Mouse (Mus musculus) G1E (cell line): ENCODE results near the gene Phf2. TPM values are rescaled to one million over a fixed set of nuclear protein-coding genes. Genes with fewer than 3 reads are reported as not detected.

ENCODE experiments used
- ATAC-seq: 2 replicates; pipeline ENCODE4 v1.8.0; 2016; ENCODE audit warnings: mild to moderate bottlenecking; ENCODE audit not compliant: insufficient number of reproducible peaks, poor library complexity, low FRiP score, severe bottlenecking; ENCODE audit errors: extremely low read depth
- DNase-seq: peaks from one replicate; pipeline ENCODE4 v3.0.0; 2012; ENCODE audit warnings: low spot score
- H3K27me3 ChIP-seq: 2 replicates; pipeline ENCODE4 v1.6.1; 2012; ENCODE audit warnings: mild to moderate bottlenecking, low read length, inconsistent platforms; ENCODE audit not compliant: insufficient read depth
- H3K36me3 ChIP-seq: replicated peaks from 2 replicates; pipeline ENCODE3; 2012; ENCODE audit warnings: mild to moderate bottlenecking, inconsistent platforms
- H3K4me1 ChIP-seq: 2 replicates; pipeline ENCODE4 v1.6.1; 2012; ENCODE audit warnings: low read depth, low read length, inconsistent platforms, mixed read lengths; ENCODE audit not compliant: insufficient read depth
- H3K4me3 ChIP-seq: 2 replicates; pipeline ENCODE4 v1.5.1; 2012; ENCODE audit warnings: low read depth, mild to moderate bottlenecking, inconsistent platforms, low read length, moderate library complexity, mixed read lengths
- H3K9me3 ChIP-seq: replicated peaks from 2 replicates; pipeline ENCODE4 v1.6.1; 2012; ENCODE audit warnings: inconsistent platforms
- CTCF ChIP-seq: IDR thresholded peaks from 2 replicates; pipeline ENCODE4 v1.5.1; 2012; ENCODE audit warnings: low read depth, low read length, inconsistent platforms, mixed read lengths
- GATA1 ChIP-seq: IDR thresholded peaks from 2 replicates; pipeline ENCODE4 v1.6.1; 2012; ENCODE audit warnings: borderline replicate concordance, low read length, inconsistent platforms, mixed read lengths
- GATA2 ChIP-seq: IDR thresholded peaks from 2 replicates; pipeline ENCODE4 v1.6.1; 2012; ENCODE audit warnings: low read depth, low read length, inconsistent platforms, borderline replicate concordance
- POLR2AphosphoS5 ChIP-seq: IDR thresholded peaks from 2 replicates; pipeline ENCODE4 v1.6.1; 2012; ENCODE audit warnings: low read depth, low read length, inconsistent platforms; ENCODE audit not compliant: insufficient replicate concordance
- TAL1 ChIP-seq: conservative IDR thresholded peaks from 2 replicates; pipeline ENCODE4 v1.6.1; 2012; ENCODE audit warnings: low read depth, low read length, inconsistent platforms, mixed read lengths
- polyA plus RNA-seq: library from polyadenylated mRNA; stranded (reverse); fragments of >175 nt; gene quantifications from 2 replicates; pipeline ENCODE4 v1.2.3, GENCODE M21; 2012
- total RNA-seq, 2 experiments: library from RNA; stranded (forward) in 1 of 2; stranded (reverse) in 1 of 2; fragments of 200-1000 nt in 1 of 2; fragments of >200 nt in 1 of 2; fragmentation: Nextera tagmentation in 1 of 2; gene quantifications; 2 replicates each; pipeline ENCODE4 v1.2.3; 2014 to 2017

The Phf2 gene
- total and polyA plus RNA-seq, 3 experiments = 9.6 to 53.7 (median 45.3) TPM

GRCm38 (mm10) chr13:48784151-48784550 is 86.8 kb downstream of the Phf2 start:
- ATAC-seq (no peak), DNase-seq (no peak)
- Histone ChIP-seq H3K4me1 (no peaks in the 10 kb centered on the region), H3K9me3 (no peaks in the 10 kb centered on the region), H3K4me3 (no peak overlapping the region), H3K36me3 (no peaks in the 10 kb centered on the region), H3K27me3 (peaks cover 9% of the 10 kb centered on the region)
- TF ChIP-seq POLR2AphosphoS5 (no peak), GATA1 (no peak)

DNA sequence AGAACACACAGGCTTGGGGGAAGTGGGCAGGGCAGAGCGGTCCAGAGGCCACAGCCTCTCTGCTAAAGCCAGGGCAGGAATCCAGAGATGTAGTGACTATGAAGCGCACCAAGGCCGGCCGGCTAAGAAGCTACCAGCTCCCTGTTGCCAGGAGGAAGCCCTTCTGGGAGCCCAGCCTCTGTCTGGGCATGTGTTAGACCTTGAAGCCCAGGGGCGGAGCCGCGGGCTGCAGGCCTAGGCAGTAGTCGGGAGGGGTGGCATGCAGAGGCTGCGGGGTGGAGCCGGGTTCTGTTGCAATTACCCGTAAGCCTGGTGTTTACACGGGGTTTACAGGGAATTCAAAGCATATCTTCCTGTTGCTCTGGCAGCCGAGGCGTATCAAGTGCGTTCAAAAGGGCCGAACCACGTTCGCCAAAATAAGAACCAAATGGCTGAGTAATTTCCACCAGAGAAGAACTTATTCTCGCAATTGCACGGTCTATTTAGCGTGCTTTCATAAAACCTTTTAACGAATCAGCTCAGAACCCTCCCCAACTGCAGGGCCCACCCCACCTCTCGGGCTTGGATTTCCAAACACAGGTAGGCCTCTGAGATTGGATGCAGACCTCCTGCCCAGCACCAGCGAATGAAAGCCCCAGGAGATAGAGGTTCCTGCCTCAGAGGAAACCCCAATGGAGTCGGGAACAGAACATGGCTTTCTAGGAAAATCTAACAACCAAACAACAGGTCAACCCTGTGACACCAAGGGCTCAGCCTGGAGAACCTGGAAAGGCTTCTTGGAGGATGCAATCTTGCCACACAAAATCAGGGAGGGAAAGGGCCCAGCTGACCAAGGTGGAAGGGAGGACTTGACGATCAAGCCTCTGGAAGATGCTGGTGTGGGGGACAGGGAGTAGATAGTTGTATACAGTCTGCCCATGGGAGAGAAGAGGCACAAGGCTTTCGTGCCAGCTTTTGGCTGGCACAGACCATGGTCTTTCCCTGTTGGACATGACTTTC is 87.9 kb downstream of the Phf2 start:
- Histone ChIP-seq H3K9me3 (no peaks in the 10 kb centered on the region), H3K4me1 (no peaks in the 10 kb centered on the region; the same call in 1 of the 2 replicates), H3K36me3 (no peaks in the 10 kb centered on the region), H3K4me3 (no peak overlapping the region), H3K27me3 (peaks cover 9% of the 10 kb centered on the region)
- ATAC-seq (no peak), DNase-seq (no peak)
- no peak for TF ChIP-seq GATA1
- no peak for TF ChIP-seq GATA2
- TF ChIP-seq CTCF = no peak
- no peak for TF ChIP-seq POLR2AphosphoS5
- TF ChIP-seq TAL1 = no peak

GRCm38 (mm10) chr13:48780345-48781010 is 90.4 kb downstream of the Phf2 start:
- H3K36me3 ChIP-seq = no peaks in the 10 kb centered on the region
- no peak for ATAC-seq
- H3K4me1 ChIP-seq = no peaks in the 10 kb centered on the region; the same call in 1 of the 2 replicates
- no peak for TF ChIP-seq TAL1
- TF ChIP-seq GATA1 = no peak
- TF ChIP-seq GATA2 = no peak
- no peak for TF ChIP-seq POLR2AphosphoS5
- no peak for TF ChIP-seq CTCF
- peaks cover 11% of the 10 kb centered on the region; the same call in 1 of the 2 replicates for H3K27me3 ChIP-seq
- H3K4me3 ChIP-seq = no peak overlapping the region
- H3K9me3 ChIP-seq = no peaks in the 10 kb centered on the region
- no peak for DNase-seq

DNA sequence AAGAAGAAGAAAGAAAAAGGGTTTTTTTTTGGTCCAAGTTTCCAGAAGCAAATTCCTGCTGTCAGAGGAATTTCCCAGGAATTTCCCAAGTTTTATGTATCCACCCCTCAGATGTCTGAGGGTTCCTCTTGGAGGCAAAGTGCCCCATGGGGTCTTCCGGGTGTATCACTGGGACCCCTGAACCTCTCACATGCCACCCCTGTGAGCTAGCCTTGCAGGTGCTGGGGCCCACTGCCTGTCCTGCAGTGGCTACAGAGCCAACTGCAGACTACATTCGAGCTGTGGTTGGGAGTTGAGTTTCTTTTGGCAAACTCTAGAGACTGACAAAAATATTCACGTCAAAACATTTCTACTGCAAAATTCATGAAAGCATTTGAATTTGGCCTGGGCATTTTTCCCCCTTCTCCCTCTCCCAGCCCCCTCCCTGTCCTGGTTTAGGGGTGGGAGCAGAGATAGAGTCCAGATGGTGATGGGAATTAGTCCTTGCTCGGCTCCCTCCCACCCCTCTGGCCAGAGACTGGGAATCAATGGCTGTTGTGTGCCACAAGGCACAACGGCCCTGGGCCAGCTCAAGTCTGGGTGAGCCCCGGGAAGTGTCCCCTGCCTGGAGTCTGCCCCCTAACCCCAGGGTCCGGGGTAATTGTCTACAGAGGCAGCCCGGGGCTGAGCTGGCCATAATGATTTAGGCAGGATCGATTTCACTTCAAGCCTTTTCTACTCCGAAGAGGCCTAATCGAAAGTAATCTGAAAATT is 91.2 kb downstream of the Phf2 start:
- no peaks in the 10 kb centered on the region for H3K36me3 ChIP-seq
- no peaks in the 10 kb centered on the region for H3K9me3 ChIP-seq
- H3K27me3 ChIP-seq = peaks cover 11% of the 10 kb centered on the region; the same call in 1 of the 2 replicates
- no peak overlapping the region for H3K4me3 ChIP-seq
- no peak for DNase-seq
- H3K4me1 ChIP-seq = no peaks in the 10 kb centered on the region; the same call in 1 of the 2 replicates
- ATAC-seq = no peak
- TF ChIP-seq GATA2 (no peak), GATA1 (no peak)

DNA sequence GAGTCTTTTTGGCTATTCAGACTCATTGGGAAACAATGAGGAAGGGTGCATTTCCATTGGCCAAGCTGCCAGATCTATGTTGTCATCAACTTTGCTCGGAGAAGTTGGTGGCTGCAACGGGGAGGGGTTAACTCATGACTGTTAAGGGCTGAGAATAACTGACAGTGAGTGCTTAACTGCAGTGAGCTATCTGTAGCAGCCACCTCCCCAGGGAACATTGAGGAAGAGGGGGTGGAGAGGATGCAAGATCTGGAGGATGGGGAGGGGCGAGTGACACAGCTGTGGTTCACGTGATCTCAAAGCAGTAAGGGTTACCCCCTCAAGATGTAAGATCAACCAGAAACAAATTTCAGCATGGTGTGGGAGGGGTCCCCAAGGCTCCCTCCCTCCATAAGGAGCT is 92.8 kb downstream of the Phf2 start:
- Histone ChIP-seq H3K4me1 (no peaks in the 10 kb centered on the region; the same call in 1 of the 2 replicates), H3K9me3 (no peaks in the 10 kb centered on the region), H3K36me3 (no peaks in the 10 kb centered on the region), H3K4me3 (no peak overlapping the region), H3K27me3 (peaks cover 11% of the 10 kb centered on the region; the same call in 1 of the 2 replicates)
- ATAC-seq = no peak
- TF ChIP-seq CTCF = no peak
- no peak for TF ChIP-seq GATA2
- no peak for TF ChIP-seq POLR2AphosphoS5
- no peak for TF ChIP-seq TAL1
- TF ChIP-seq GATA1 = no peak
- DNase-seq = no peak

- ATAC-seq (no peak), DNase-seq (no peak)
- Histone ChIP-seq H3K9me3 (no peaks in the 10 kb centered on the region), H3K36me3 (no peaks in the 10 kb centered on the region), H3K27me3 (peaks cover 9% of the 10 kb centered on the region), H3K4me3 (no peak overlapping the region), H3K4me1 (no peaks in the 10 kb centered on the region; the same call in 1 of the 2 replicates)
- TF ChIP-seq CTCF (no peak), GATA1 (no peak), TAL1 (no peak), POLR2AphosphoS5 (no peak), GATA2 (no peak)
These were observed 96.4 kb downstream of the Phf2 start for GRCm38 (mm10) chr13:48774506-48774905.
